Mouse (Mus musculus) megakaryocyte, embryonic 14.5 days (primary cell): ENCODE results near the gene Tfb2m.

Experiments
- FLI1 ChIP-seq: IDR thresholded peaks from 2 replicates; pipeline ENCODE4 v1.6.1; 2012; ENCODE audit warnings: low read length, inconsistent platforms, mixed read lengths
- GATA1 ChIP-seq: IDR thresholded peaks from 3 replicates; pipeline ENCODE4 v1.6.1; 2012; ENCODE audit warnings: mixed read lengths, low read length, inconsistent platforms, borderline replicate concordance

GRCm38 (mm10) chr1:179559446-179560194 is 13.6 kb upstream of the Tfb2m start:
- TF ChIP-seq GATA1 (no peak), FLI1 (no peak)
